Mouse (Mus musculus): ENCODE data around the gene Xntrpc. TPM values are rescaled to one million over a fixed set of nuclear protein-coding genes. Genes with fewer than 3 reads are reported as not detected.

The Xntrpc gene
- 1.5 TPM for polyA plus RNA-seq (2015; fragmentation: Illumina TruSeq; extraction: RNeasy Lipid Tissue Mini Kit (QIAGEN cat#74804); ENCODE audit: insufficient read depth, low replicate concordance)

DNA sequence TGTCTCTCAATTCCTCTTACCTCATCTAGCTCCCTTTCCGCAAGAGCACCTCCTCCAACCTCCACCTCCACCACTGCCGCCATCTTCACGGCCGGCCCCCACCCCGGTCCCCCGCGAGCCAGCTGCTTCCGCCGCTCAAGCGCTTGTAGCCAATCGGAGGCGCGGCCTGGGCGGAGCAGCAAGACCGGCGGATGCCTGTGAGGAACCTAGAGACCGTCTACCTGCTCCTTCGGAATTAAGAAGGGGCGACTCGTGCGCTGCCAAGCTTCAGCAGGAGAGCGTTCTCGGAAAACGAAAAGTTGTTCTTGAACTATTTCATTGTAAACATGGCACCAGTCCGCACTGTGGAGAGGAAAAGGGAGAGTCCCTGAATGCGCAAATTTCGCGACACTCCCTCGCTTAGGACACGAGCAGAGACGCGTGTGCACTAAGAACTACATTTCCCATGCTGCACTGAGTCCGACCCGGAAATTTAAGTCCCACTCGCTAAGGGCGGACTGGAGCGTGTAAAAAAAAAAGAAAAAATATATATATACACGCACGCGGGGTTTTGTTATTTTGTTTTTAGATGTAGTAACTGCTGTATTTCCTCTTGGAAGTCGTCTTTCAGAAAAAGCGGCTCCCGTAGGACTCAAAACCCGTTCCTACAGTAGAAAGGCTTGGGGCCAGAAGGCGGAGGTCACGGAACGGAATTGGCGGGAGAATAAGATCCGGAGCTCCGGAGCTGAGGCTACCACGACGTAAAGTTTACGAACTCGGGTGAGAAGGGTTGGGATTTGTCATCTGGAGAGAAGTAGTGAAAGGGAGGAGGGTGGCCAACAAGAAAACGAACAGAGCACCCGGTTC lies at the start of gene Xntrpc, which contains the start of the genes Rnf121 and Xndc1:
Xntrpc (plus strand) TSS at position 668 of the 846 bp plus-strand sequence.
Rnf121 (minus strand) TSS at position 424 of the 846 bp plus-strand sequence.
Xndc1 (plus strand) TSS at position 466 of the 846 bp plus-strand sequence.

DNA sequence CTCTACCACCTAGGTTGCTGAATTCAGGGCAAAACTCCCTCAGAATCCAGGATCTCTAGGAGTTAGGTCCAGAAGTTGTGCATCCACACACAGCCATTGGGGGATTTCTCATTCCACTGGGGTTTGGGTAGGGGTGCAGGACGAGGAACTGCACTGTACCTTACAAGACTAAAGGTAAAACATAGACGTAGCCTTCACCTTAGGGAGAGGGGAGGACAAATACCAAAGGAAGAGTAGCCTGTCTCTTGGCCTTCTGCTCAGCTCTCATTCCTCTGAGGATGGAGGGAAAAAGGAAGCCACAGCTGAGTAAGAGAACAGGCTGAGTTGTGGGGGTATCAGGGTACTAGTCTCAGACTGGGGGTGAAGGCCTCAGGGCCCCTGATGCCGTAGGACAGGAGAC lies 46.9 kb upstream of the Xntrpc start, which contains the start of gene Il18bp:
Il18bp (minus strand) TSS at position 101 of the 400 bp plus-strand sequence.

DNA sequence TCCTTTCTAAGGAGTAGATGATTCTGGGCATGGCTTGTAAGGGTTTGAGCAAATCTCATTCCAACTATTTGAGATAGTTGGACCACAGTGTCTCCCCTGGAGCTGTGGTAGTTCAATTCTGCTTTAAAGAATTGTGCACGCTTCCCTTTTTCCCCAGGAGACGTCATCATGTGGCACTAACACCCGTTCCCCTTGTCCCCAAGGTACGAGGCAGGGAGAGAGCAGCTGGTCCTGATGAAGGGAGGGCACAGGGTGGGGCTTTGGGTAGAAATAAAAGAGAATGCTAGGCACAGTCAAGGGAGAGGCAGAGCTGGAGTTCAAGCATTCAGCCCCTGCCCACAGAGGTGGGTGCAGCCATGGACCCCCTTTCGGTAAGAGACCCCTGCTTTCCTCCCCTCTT lies 17.3 kb downstream of the Xntrpc start, which contains the start of gene Trpc2:
Trpc2 (plus strand) TSS at position 301 of the 400 bp plus-strand sequence.

DNA sequence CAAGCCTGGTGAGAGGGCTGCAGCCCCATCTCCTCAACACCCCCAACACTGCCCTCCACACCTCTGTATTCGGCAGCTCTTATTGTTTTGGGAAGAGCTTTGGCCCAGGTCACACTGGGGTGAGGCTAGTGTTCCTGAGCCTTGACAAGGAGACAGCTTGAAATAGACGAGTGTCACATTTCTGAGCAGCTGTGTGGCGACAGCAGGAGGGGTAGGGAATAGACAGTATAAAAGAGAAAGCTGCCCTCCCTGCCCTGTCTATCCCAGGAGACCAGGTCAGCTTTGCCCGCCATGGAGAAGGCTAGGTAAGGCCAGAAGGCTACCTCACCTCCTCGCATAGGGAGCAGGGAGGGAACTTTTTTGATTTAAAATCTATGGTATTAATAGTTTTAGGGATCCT lies 36.0 kb downstream of the Xntrpc start, which contains the start of gene Art1:
Art1 (plus strand) TSS at position 257 of the 400 bp plus-strand sequence.

DNA sequence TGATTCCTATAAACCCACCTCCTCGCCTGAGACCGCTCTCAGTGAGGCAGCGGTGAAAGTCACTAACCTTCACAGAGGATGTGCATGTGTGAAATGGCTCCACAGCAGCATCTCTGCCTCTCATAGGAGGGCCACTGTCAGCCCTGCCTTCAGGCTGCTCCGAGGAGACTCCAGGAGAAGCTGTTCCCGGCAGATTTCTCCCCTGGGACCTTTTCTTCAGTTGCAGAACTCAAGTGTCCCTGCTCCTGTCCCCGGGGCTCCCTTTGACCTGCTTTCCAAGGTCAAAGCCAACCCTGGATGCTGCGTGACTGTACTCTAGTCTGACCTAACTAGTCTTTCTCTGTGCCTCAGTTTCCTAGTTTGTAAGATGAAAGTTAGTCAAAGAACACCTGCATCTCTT lies 43.7 kb downstream of the Xntrpc start, which contains the start of gene Art5:
Art5 (minus strand) TSS at position 319 of the 400 bp plus-strand sequence.

DNA sequence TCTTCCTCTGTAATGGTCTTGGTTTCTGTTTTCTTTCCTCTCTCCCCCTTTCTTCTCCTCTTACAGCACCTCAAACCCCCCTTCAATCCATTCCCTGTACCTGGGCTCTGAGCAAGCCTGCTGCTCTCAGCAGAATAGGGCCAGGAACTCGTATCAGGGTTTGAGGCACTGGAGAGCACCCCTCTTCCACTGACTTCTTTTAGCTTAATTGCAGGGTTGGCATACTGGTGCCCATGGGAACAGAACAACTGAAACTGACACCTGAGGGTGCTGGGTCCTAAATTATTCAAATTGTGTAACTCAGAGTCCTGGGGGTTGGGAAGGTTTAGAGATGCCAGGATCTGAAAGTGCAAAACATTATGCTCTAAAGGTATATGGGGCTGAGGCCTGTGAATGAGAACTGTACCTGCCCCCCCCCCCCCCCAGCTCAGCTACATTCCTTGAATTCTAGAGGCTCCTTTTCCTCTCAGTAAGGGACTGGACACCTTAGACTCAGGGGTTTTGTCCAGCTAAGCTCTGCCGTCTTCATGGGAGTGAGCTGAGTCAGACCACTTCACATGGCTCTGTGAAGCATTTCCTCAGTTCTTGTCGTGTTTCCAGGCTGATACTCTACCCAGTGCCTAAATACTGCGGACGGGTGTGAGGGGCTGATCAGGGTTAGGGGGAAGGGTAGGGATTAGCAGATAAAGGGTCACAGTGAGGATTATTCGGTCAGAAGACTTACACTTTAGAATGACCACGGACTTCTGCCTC lies 51.2 kb downstream of the Xntrpc start, which contains the start of gene Chrna10:
Chrna10 (minus strand) TSS at position 250 of the 753 bp plus-strand sequence.

Other genes with a start within 250 kb of the Xntrpc start
- gene Phox2a, start 247.4 kb upstream of the Xntrpc start, polyA plus RNA-seq (2015; fragmentation: Illumina TruSeq; extraction: RNeasy Lipid Tissue Mini Kit (QIAGEN cat#74804); ENCODE audit: insufficient read depth, low replicate concordance), result not detected
- gene Inppl1, start 227.5 kb upstream of the Xntrpc start, polyA plus RNA-seq (2015; fragmentation: Illumina TruSeq; extraction: RNeasy Lipid Tissue Mini Kit (QIAGEN cat#74804); ENCODE audit: insufficient read depth, low replicate concordance), result 22.2 TPM
- 0.70 TPM for gene Folr2, start 208.5 kb upstream of the Xntrpc start, polyA plus RNA-seq (2015; fragmentation: Illumina TruSeq; extraction: RNeasy Lipid Tissue Mini Kit (QIAGEN cat#74804); ENCODE audit: insufficient read depth, low replicate concordance)
- 54.4 TPM for gene Anapc15, start 202.0 kb upstream of the Xntrpc start, polyA plus RNA-seq (2015; fragmentation: Illumina TruSeq; extraction: RNeasy Lipid Tissue Mini Kit (QIAGEN cat#74804); ENCODE audit: insufficient read depth, low replicate concordance)
- not detected for gene Folr1, start 194.9 kb upstream of the Xntrpc start, polyA plus RNA-seq (2015; fragmentation: Illumina TruSeq; extraction: RNeasy Lipid Tissue Mini Kit (QIAGEN cat#74804); ENCODE audit: insufficient read depth, low replicate concordance)
- gene Lamtor1, start 159.8 kb upstream of the Xntrpc start, polyA plus RNA-seq (2015; fragmentation: Illumina TruSeq; extraction: RNeasy Lipid Tissue Mini Kit (QIAGEN cat#74804); ENCODE audit: insufficient read depth, low replicate concordance), result 50.3 TPM
- gene Tomt, start 159.4 kb upstream of the Xntrpc start, polyA plus RNA-seq (2015; fragmentation: Illumina TruSeq; extraction: RNeasy Lipid Tissue Mini Kit (QIAGEN cat#74804); ENCODE audit: insufficient read depth, low replicate concordance), result not detected
- 3.0 TPM for gene Lrrc51, start 131.8 kb upstream of the Xntrpc start, polyA plus RNA-seq (2015; fragmentation: Illumina TruSeq; extraction: RNeasy Lipid Tissue Mini Kit (QIAGEN cat#74804); ENCODE audit: insufficient read depth, low replicate concordance)
- 165 TPM for gene Numa1, start 131.6 kb upstream of the Xntrpc start, polyA plus RNA-seq (2015; fragmentation: Illumina TruSeq; extraction: RNeasy Lipid Tissue Mini Kit (QIAGEN cat#74804); ENCODE audit: insufficient read depth, low replicate concordance)
- 37.4 TPM for gene Il18bp, start 47.0 kb upstream of the Xntrpc start, polyA plus RNA-seq (2015; fragmentation: Illumina TruSeq; extraction: RNeasy Lipid Tissue Mini Kit (QIAGEN cat#74804); ENCODE audit: insufficient read depth, low replicate concordance)
- gene Rnf121, start 244 bp upstream of the Xntrpc start, polyA plus RNA-seq (2015; fragmentation: Illumina TruSeq; extraction: RNeasy Lipid Tissue Mini Kit (QIAGEN cat#74804); ENCODE audit: insufficient read depth, low replicate concordance), result 23.6 TPM
- gene Xndc1, start 202 bp upstream of the Xntrpc start, polyA plus RNA-seq (2015; fragmentation: Illumina TruSeq; extraction: RNeasy Lipid Tissue Mini Kit (QIAGEN cat#74804); ENCODE audit: insufficient read depth, low replicate concordance), result 54.1 TPM
- gene Trpc2, start 17.4 kb downstream of the Xntrpc start, polyA plus RNA-seq (2015; fragmentation: Illumina TruSeq; extraction: RNeasy Lipid Tissue Mini Kit (QIAGEN cat#74804); ENCODE audit: insufficient read depth, low replicate concordance), result not detected
- gene Art1, start 36.0 kb downstream of the Xntrpc start, polyA plus RNA-seq (2015; fragmentation: Illumina TruSeq; extraction: RNeasy Lipid Tissue Mini Kit (QIAGEN cat#74804); ENCODE audit: insufficient read depth, low replicate concordance), result not detected
- gene Art5, start 43.8 kb downstream of the Xntrpc start, polyA plus RNA-seq (2015; fragmentation: Illumina TruSeq; extraction: RNeasy Lipid Tissue Mini Kit (QIAGEN cat#74804); ENCODE audit: insufficient read depth, low replicate concordance), result not detected
- not detected for gene Chrna10, start 51.1 kb downstream of the Xntrpc start, polyA plus RNA-seq (2015; fragmentation: Illumina TruSeq; extraction: RNeasy Lipid Tissue Mini Kit (QIAGEN cat#74804); ENCODE audit: insufficient read depth, low replicate concordance)
- gene Nup98, start 144.5 kb downstream of the Xntrpc start, polyA plus RNA-seq (2015; fragmentation: Illumina TruSeq; extraction: RNeasy Lipid Tissue Mini Kit (QIAGEN cat#74804); ENCODE audit: insufficient read depth, low replicate concordance), result 47.2 TPM
- gene Pgap2, start 144.5 kb downstream of the Xntrpc start, polyA plus RNA-seq (2015; fragmentation: Illumina TruSeq; extraction: RNeasy Lipid Tissue Mini Kit (QIAGEN cat#74804); ENCODE audit: insufficient read depth, low replicate concordance), result 53.8 TPM
- 113 TPM for gene Rhog, start 190.3 kb downstream of the Xntrpc start, polyA plus RNA-seq (2015; fragmentation: Illumina TruSeq; extraction: RNeasy Lipid Tissue Mini Kit (QIAGEN cat#74804); ENCODE audit: insufficient read depth, low replicate concordance)
- 39.5 TPM for gene Stim1, start 202.1 kb downstream of the Xntrpc start, polyA plus RNA-seq (2015; fragmentation: Illumina TruSeq; extraction: RNeasy Lipid Tissue Mini Kit (QIAGEN cat#74804); ENCODE audit: insufficient read depth, low replicate concordance)